Mouse (Mus musculus) liver, embryonic 11.5 days (tissue): ENCODE measurements around the gene Gm4756. TPM values are rescaled to one million over a fixed set of nuclear protein-coding genes. Genes with fewer than 3 reads are reported as not detected.

Experiments
- ATAC-seq: fragments of 200-750 bp; cut with Nextera tagmentation; replicated peaks from 2 replicates; pipeline ENCODE4 v1.8.0; 2017; ENCODE audit warnings: moderate number of reproducible peaks, mild to moderate bottlenecking, moderate TSS enrichment, moderate library complexity; ENCODE audit not compliant: low FRiP score
- DNase-seq: peaks from one replicate; pipeline ENCODE4 v3.0.0-alpha.2; 2017; ENCODE audit warnings: low spot score
- H3K27ac ChIP-seq: fragments of 300-500 bp; sonication (generic); 2 replicates; pipeline ENCODE4 v1.5.1; 2014; ENCODE audit warnings: mild to moderate bottlenecking, low read depth, low read length, control low read depth
- H3K27me3 ChIP-seq: fragments of 300-500 bp; sonication (generic); replicated peaks from 2 replicates; pipeline ENCODE4 v1.6.1; 2014; ENCODE audit warnings: low read length, mixed read lengths; ENCODE audit not compliant: control insufficient read depth, insufficient read depth
- H3K36me3 ChIP-seq: fragments of 300-500 bp; sonication (generic); 2 replicates; pipeline ENCODE4 v1.6.1; 2014; ENCODE audit warnings: mild to moderate bottlenecking, low read length, moderate library complexity, mixed read lengths; ENCODE audit not compliant: control insufficient read depth, insufficient read depth
- H3K4me1 ChIP-seq: fragments of 300-500 bp; sonication (generic); replicated peaks from 2 replicates; pipeline ENCODE4 v1.6.1; 2014; ENCODE audit warnings: low read length, mixed read lengths; ENCODE audit not compliant: control insufficient read depth, insufficient read depth
- H3K4me2 ChIP-seq: fragments of 300-500 bp; sonication (generic); 2 replicates; pipeline ENCODE4 v1.6.1; 2014; ENCODE audit warnings: mild to moderate bottlenecking, control low read depth, moderate library complexity
- H3K4me3 ChIP-seq: fragments of 300-500 bp; sonication (generic); 2 replicates; pipeline ENCODE4 v1.5.1; 2014; ENCODE audit warnings: low read depth, low read length, control low read depth
- H3K9ac ChIP-seq: fragments of 300-500 bp; sonication (generic); 2 replicates; pipeline ENCODE4 v1.6.1; 2014; ENCODE audit warnings: low read depth, low read length, control low read depth
- H3K9me3 ChIP-seq: fragments of 300-500 bp; sonication (generic); 2 replicates; pipeline ENCODE4 v1.6.1; 2016; ENCODE audit warnings: low read length, inconsistent platforms, mixed read lengths; ENCODE audit not compliant: control insufficient read depth
- WGBS: fragments of 180-500 bp; shearing (Covaris S2); extraction: QIAGEN DNeasy Blood & Tissue Kit; methylation state at CpG from one replicate; pipeline ENCODE4 v1.1.7; 2014; 5-methylcytosine and 5-hydroxymethylcytosine counted together
- polyA plus RNA-seq: library from polyadenylated mRNA; unstranded; fragments of >200 nt; fragmentation: Nextera tagmentation; extraction: Ambion mirVana; gene quantifications from 2 replicates; pipeline ENCODE4 v1.2.1, GENCODE M21; 2014

The Gm4756 gene
- polyA plus RNA-seq, 1 experiment from 2014 or later, result not detected

GRCm38 (mm10) chr12:72582021-72582420 is 67.4 kb downstream of the Gm4756 start:
- Histone ChIP-seq H3K36me3 (peaks cover 2% of the 10 kb centered on the region; the same call in 1 of the 2 replicates), H3K4me1 (no peaks in the 10 kb centered on the region), H3K27me3 (no peaks in the 10 kb centered on the region), H3K9me3 (no peaks in the 10 kb centered on the region), H3K4me3 (no peak overlapping the region), H3K9ac (no peak overlapping the region), H3K4me2 (no peak overlapping the region), H3K27ac (no peak overlapping the region)
- 70% methylated on average over 3 of the region's 3 CpGs for WGBS
- no peak for DNase-seq
- ATAC-seq, result no peak

GRCm38 (mm10) chr12:72564281-72564795 is 85.1 kb downstream of the Gm4756 start:
- H3K4me2 ChIP-seq, result no peak overlapping the region
- no peak for DNase-seq
- H3K4me1 ChIP-seq, result no peaks in the 10 kb centered on the region
- no peak overlapping the region for H3K4me3 ChIP-seq
- H3K9me3 ChIP-seq, result no peaks in the 10 kb centered on the region
- no peak for ATAC-seq
- no peak overlapping the region for H3K9ac ChIP-seq
- H3K27ac ChIP-seq, result no peak overlapping the region
- 71% methylated on average over 4 of the region's 4 CpGs for WGBS
- no peaks in the 10 kb centered on the region for H3K36me3 ChIP-seq
- H3K27me3 ChIP-seq, result no peaks in the 10 kb centered on the region

GRCm38 (mm10) chr12:72554347-72554746 is 95.1 kb downstream of the Gm4756 start:
- Histone ChIP-seq H3K27ac (no peak overlapping the region), H3K36me3 (no peaks in the 10 kb centered on the region), H3K4me2 (no peak overlapping the region), H3K9ac (no peak overlapping the region), H3K27me3 (no peaks in the 10 kb centered on the region), H3K4me3 (no peak overlapping the region), H3K9me3 (no peaks in the 10 kb centered on the region), H3K4me1 (no peaks in the 10 kb centered on the region)
- 85% methylated on average over 4 of the region's 4 CpGs for WGBS
- ATAC-seq (no peak), DNase-seq (no peak)

GRCm38 (mm10) chr12:72538571-72538970 is 110.9 kb downstream of the Gm4756 start:
- H3K9me3 ChIP-seq, result no peaks in the 10 kb centered on the region
- H3K27ac ChIP-seq, result no peak overlapping the region
- DNase-seq (no peak), ATAC-seq (no peak)
- no peak overlapping the region for H3K9ac ChIP-seq
- H3K4me1 ChIP-seq, result no peaks in the 10 kb centered on the region; the same call in 1 of the 2 replicates
- H3K4me3 ChIP-seq, result no peak overlapping the region
- H3K36me3 ChIP-seq, result no peaks in the 10 kb centered on the region; the same call in 1 of the 2 replicates
- no peaks in the 10 kb centered on the region for H3K27me3 ChIP-seq
- no peak overlapping the region for H3K4me2 ChIP-seq
- 93% methylated on average over 10 of the region's 10 CpGs for WGBS

- Histone ChIP-seq H3K27me3 (no peaks in the 10 kb centered on the region), H3K4me2 (peak within 1 kb of the TSS; percentile 89), H3K4me3 (peak within 1 kb of the TSS; percentile 79), H3K9ac (peak within 1 kb of the TSS; percentile 73), H3K27ac (no peak within 1 kb of the TSS), H3K36me3 (no peaks in the 10 kb centered on the region), H3K9me3 (no peaks in the 10 kb centered on the region), H3K4me1 (no peaks in the 10 kb centered on the region; the same call in 1 of the 2 replicates)
- ATAC-seq (peak; percentile 100), DNase-seq (peak; percentile 99)
- under 1% methylated on average over 44 of the region's 45 CpGs for WGBS
Observed at GRCm38 (mm10) chr12:72536021-72536597, 113.4 kb downstream of the Gm4756 start, which contains the start of gene Pcnx4. Pcnx4 (plus strand) TSS chr12:72536383.

- Histone ChIP-seq H3K27ac (no peak overlapping the region), H3K4me1 (no peaks in the 10 kb centered on the region; the same call in 1 of the 2 replicates), H3K36me3 (no peaks in the 10 kb centered on the region), H3K9ac (no peak overlapping the region), H3K9me3 (peaks cover under 1% of the 10 kb centered on the region; the same call in 1 of the 2 replicates), H3K4me3 (peak overlapping the region; percentile 79), H3K27me3 (no peaks in the 10 kb centered on the region), H3K4me2 (peak overlapping the region; percentile 89)
- no peak for ATAC-seq
- 59% methylated on average over 3 of the region's 3 CpGs for WGBS
- DNase-seq, result no peak
Observed at GRCm38 (mm10) chr12:72535599-72535998, 113.9 kb downstream of the Gm4756 start.

GRCm38 (mm10) chr12:72533986-72534385 is 115.5 kb downstream of the Gm4756 start:
- 75% methylated on average over 6 of the region's 6 CpGs for WGBS
- Histone ChIP-seq H3K4me3 (no peak overlapping the region), H3K9me3 (peaks cover 6% of the 10 kb centered on the region; the same call in 1 of the 2 replicates), H3K27me3 (no peaks in the 10 kb centered on the region), H3K9ac (no peak overlapping the region), H3K36me3 (no peaks in the 10 kb centered on the region), H3K4me1 (no peaks in the 10 kb centered on the region; the same call in 1 of the 2 replicates), H3K27ac (no peak overlapping the region), H3K4me2 (no peak overlapping the region)
- DNase-seq (no peak), ATAC-seq (no peak)

GRCm38 (mm10) chr12:72532303-72532702 is 117.2 kb downstream of the Gm4756 start:
- DNase-seq, result no peak
- no peak overlapping the region for H3K4me2 ChIP-seq
- H3K4me1 ChIP-seq, result no peaks in the 10 kb centered on the region; the same call in 1 of the 2 replicates
- H3K27ac ChIP-seq, result no peak overlapping the region
- peaks cover 6% of the 10 kb centered on the region; the same call in 1 of the 2 replicates for H3K9me3 ChIP-seq
- no peak overlapping the region for H3K9ac ChIP-seq
- H3K36me3 ChIP-seq, result no peaks in the 10 kb centered on the region
- 74% methylated on average over 7 of the region's 7 CpGs for WGBS
- no peak overlapping the region for H3K4me3 ChIP-seq
- ATAC-seq, result no peak
- no peaks in the 10 kb centered on the region for H3K27me3 ChIP-seq
